Mouse (Mus musculus) midbrain, postnatal 0 days (tissue): ENCODE measurements around the gene Hint1. TPM values are rescaled to one million over a fixed set of nuclear protein-coding genes. Genes with fewer than 3 reads are reported as not detected.
A peak's percentile ranks its signal among the peaks of the same experiment; 100 is the strongest.

Experiments
- ATAC-seq: fragments of 200-750 bp; cut with Nextera tagmentation; 2 replicates; pipeline ENCODE4 v1.8.0; 2017; ENCODE audit warnings: moderate number of reproducible peaks, mild to moderate bottlenecking, moderate TSS enrichment, moderate library complexity; ENCODE audit not compliant: low FRiP score
- DNase-seq: peaks from one replicate; pipeline ENCODE4 v3.0.0-alpha.2; 2015; ENCODE audit warnings: low spot score
- H3K27ac ChIP-seq: fragments of 300-500 bp; sonication (generic); 2 replicates; pipeline ENCODE4 v1.5.1; 2014; ENCODE audit warnings: low read depth, mild to moderate bottlenecking, low read length, mixed read lengths
- H3K27me3 ChIP-seq: fragments of 300-500 bp; sonication (generic); 2 replicates; pipeline ENCODE4 v1.6.1; 2014; ENCODE audit warnings: low read length, control low read depth, mixed read lengths; ENCODE audit not compliant: insufficient read depth
- H3K36me3 ChIP-seq: fragments of 300-500 bp; sonication (generic); 2 replicates; pipeline ENCODE4 v1.6.1; 2014; ENCODE audit warnings: low read length, control low read depth, mixed read lengths; ENCODE audit not compliant: insufficient read depth
- H3K4me1 ChIP-seq: fragments of 300-500 bp; sonication (generic); 2 replicates; pipeline ENCODE4 v1.6.1; 2014; ENCODE audit warnings: mild to moderate bottlenecking, control low read depth, antibody characterized with exemption, low read length, mixed read lengths; ENCODE audit not compliant: insufficient read depth
- H3K4me2 ChIP-seq: fragments of 300-500 bp; sonication (generic); 2 replicates; pipeline ENCODE4 v1.6.1; 2014; ENCODE audit warnings: low read depth, mild to moderate bottlenecking, low read length, mixed read lengths; ENCODE audit not compliant: poor library complexity, severe bottlenecking
- H3K4me3 ChIP-seq: fragments of 300-500 bp; sonication (generic); 2 replicates; pipeline ENCODE4 v1.5.1; 2014; ENCODE audit warnings: low read depth, mild to moderate bottlenecking, low read length, moderate library complexity
- H3K9ac ChIP-seq: fragments of 300-500 bp; sonication (generic); replicated peaks from 2 replicates; pipeline ENCODE4 v1.6.1; 2014; ENCODE audit warnings: mild to moderate bottlenecking, low read length, moderate library complexity, mixed read lengths; ENCODE audit not compliant: poor library complexity, severe bottlenecking
- H3K9me3 ChIP-seq: fragments of 300-500 bp; sonication (generic); 2 replicates; pipeline ENCODE4 v1.6.1; 2016; ENCODE audit warnings: low read length, control low read depth
- CTCF ChIP-seq: IDR thresholded peaks from 2 replicates; pipeline ENCODE4 v1.5.1; 2016; ENCODE audit warnings: antibody characterized with exemption, mild to moderate bottlenecking
- WGBS: fragments of 180-500 bp; shearing (Covaris S2); extraction: QIAGEN DNeasy Blood & Tissue Kit; methylation state at CpG from one replicate; pipeline ENCODE4 v1.1.7; 2014; 5-methylcytosine and 5-hydroxymethylcytosine counted together
- polyA plus RNA-seq: library from polyadenylated mRNA; unstranded; fragments of >200 nt; fragmentation: Nextera tagmentation; extraction: Ambion mirVana; gene quantifications from 2 replicates; pipeline ENCODE4 v1.2.1, GENCODE M21; 2015
- total RNA-seq: library from RNA; depleted of rRNA; stranded (reverse); fragments of >200 nt; gene quantifications from 2 replicates; pipeline ENCODE4 v1.2.3, GENCODE M21; 2014

The Hint1 gene
- total and polyA plus RNA-seq, 2 experiments from 2014 or later = 475 to 1,130 TPM

DNA sequence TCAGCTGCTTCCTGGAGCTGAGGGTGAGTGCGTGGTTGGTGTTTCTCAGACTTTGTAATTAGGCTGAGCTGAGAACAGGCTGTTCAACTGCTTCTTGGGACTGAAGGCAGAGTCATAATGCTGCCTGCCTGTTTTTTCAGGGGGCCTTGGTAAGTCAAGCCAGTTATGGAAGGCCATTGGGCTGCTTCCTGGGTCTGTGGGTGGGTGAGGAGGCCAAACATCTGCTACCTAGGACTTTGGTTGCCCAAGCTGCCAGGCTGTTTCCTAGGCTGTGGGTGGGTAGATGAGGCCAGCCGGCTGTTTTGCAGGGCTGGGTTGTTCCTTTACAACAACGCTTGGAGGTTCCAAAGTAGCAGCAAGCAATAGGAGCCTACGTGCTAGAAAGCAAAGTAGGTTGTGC, 32.4 kb upstream of the Hint1 start:
- Histone ChIP-seq H3K9ac (no peak overlapping the region), H3K4me2 (no peak overlapping the region), H3K27me3 (no peaks in the 10 kb centered on the region), H3K4me1 (no peaks in the 10 kb centered on the region), H3K4me3 (no peak overlapping the region), H3K36me3 (no peaks in the 10 kb centered on the region), H3K9me3 (no peaks in the 10 kb centered on the region), H3K27ac (no peak overlapping the region)
- DNase-seq (no peak), ATAC-seq (no peak)
- no peak for TF ChIP-seq CTCF
- WGBS = 89% methylated on average over 4 of the region's 4 CpGs

DNA sequence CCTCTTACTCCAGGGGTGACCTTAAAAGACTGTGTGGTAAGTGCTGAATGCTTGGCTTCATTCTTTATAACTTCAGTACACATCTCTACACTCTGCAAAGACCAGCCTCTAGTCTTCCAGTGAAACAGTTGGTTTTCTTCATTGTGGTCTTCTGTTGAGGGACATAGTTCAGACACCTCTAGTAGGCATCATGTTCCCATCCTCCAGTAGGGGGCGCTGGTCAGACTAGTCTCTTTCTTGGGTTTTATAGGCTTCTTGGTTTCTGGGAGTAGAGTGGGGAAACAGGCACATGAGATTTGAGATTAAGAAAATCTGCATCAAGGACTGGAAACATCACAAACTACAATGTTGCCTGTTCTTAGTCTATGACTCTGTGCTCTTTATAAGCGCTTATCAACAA, 31.6 kb upstream of the Hint1 start:
- H3K36me3 ChIP-seq = no peaks in the 10 kb centered on the region
- H3K9ac ChIP-seq = no peak overlapping the region
- H3K27ac ChIP-seq = no peak overlapping the region
- DNase-seq (no peak), ATAC-seq (no peak)
- peak; percentile 32; the same call in 1 of the 2 replicates for TF ChIP-seq CTCF
- H3K9me3 ChIP-seq = no peaks in the 10 kb centered on the region
- H3K27me3 ChIP-seq = no peaks in the 10 kb centered on the region
- no peak overlapping the region for H3K4me2 ChIP-seq
- H3K4me3 ChIP-seq = no peak overlapping the region
- H3K4me1 ChIP-seq = no peaks in the 10 kb centered on the region
- WGBS = 61% methylated on average over 2 of the region's 2 CpGs

DNA sequence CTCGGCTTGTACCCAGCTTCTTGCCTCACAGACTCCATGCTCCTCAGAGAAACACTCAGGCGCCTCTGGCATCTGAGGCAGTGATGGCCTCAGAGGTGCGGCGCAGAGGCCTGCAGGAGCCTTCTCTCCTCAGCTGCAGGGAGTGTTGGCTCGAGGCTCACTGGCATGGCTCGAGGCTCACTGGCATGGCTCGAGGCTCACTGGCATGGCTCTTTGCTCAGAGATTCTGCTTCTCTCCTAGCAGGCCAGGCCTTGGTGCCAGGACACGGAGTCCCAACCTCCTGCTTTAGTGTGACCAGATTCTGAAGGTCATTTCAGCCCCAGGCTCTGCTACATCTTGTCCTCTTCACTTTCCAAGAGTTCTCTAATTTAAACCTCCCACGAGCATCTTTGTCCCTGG, 30.1 kb upstream of the Hint1 start:
- no peaks in the 10 kb centered on the region for H3K9me3 ChIP-seq
- H3K27ac ChIP-seq = no peak overlapping the region
- H3K36me3 ChIP-seq = no peaks in the 10 kb centered on the region
- no peaks in the 10 kb centered on the region for H3K27me3 ChIP-seq
- no peak for TF ChIP-seq CTCF
- no peaks in the 10 kb centered on the region for H3K4me1 ChIP-seq
- DNase-seq (no peak), ATAC-seq (no peak)
- no peak overlapping the region for H3K4me2 ChIP-seq
- no peak overlapping the region for H3K4me3 ChIP-seq
- H3K9ac ChIP-seq = no peak overlapping the region
- 79% methylated on average over 9 of the region's 9 CpGs for WGBS

DNA sequence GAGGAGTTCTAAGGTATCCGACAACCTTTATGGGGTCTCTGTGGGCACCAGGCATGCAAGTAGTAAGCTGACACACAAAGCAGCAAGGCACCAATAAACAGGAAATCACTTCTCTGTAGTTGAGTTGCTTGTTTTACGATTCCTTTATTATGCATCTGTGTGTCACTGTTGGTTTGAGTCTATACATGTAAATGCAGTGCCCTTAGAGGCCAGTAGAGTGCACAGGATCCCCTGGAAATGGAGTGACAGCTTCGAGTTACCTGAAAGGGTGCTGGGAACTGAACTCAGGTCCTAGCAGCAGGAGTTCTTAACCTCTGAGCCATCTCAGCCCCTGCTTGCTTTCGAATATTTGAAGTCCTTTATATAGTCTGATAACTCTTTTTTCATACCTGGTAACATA, 26.5 kb upstream of the Hint1 start:
- no peaks in the 10 kb centered on the region for H3K27me3 ChIP-seq
- H3K27ac ChIP-seq = no peak overlapping the region
- no peaks in the 10 kb centered on the region for H3K9me3 ChIP-seq
- no peak for TF ChIP-seq CTCF
- 89% methylated on average over 4 of the region's 4 CpGs for whole genome bisulfite sequencing
- no peaks in the 10 kb centered on the region for H3K4me1 ChIP-seq
- DNase-seq = no peak
- no peaks in the 10 kb centered on the region for H3K36me3 ChIP-seq
- ATAC-seq = no peak
- H3K4me2 ChIP-seq = no peak overlapping the region
- H3K4me3 ChIP-seq = no peak overlapping the region
- no peak overlapping the region for H3K9ac ChIP-seq

DNA sequence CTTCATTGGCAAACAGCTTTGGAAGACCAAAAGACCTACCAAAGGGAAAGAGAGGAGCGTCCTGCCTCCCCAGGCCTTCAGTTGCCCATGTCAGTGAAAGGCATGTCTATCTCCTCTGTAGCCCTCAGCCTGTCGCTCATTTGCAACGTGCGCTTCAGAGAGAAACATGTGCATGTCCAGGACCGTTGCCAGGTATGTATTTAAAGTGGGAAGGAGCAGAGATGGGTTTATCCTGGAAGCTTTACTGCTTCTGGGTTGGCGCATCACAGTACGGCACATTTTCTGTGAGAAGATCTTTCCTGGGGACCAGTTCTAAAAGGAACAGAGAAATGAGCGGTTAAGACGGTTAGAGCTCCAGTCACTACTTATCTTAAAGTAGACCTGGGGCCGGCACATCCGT, 25.3 kb upstream of the Hint1 start:
- no peak for ATAC-seq
- H3K9ac ChIP-seq = no peak overlapping the region
- no peaks in the 10 kb centered on the region for H3K36me3 ChIP-seq
- H3K4me3 ChIP-seq = no peak overlapping the region
- H3K27ac ChIP-seq = no peak overlapping the region
- H3K4me2 ChIP-seq = no peak overlapping the region
- WGBS = 93% methylated on average over 11 of the region's 11 CpGs
- no peak for DNase-seq
- no peak for TF ChIP-seq CTCF
- H3K9me3 ChIP-seq = no peaks in the 10 kb centered on the region
- no peaks in the 10 kb centered on the region for H3K4me1 ChIP-seq
- H3K27me3 ChIP-seq = no peaks in the 10 kb centered on the region

DNA sequence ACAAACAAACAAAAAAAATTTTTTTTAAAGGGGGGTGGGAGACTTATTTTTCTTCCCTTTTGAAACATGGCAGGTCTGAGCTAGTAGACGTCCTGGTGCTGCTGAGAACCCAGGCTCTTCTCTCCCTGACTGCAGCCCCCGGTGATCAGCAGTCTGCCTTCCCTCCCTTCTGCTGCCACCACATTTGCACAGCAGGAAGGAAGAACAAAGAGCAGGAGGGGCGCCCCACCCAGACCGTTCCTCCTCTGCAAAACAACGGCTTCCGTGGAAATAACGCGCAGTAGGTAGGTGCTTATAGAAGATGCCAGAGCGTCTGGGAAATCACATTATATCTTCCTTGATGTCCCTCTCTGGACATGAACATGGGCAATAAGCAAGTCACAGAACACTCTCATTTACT, 21.8 kb upstream of the Hint1 start:
- no peaks in the 10 kb centered on the region for H3K4me1 ChIP-seq
- ATAC-seq (no peak), DNase-seq (no peak)
- H3K9me3 ChIP-seq = no peaks in the 10 kb centered on the region
- no peak for TF ChIP-seq CTCF
- no peaks in the 10 kb centered on the region for H3K27me3 ChIP-seq
- no peaks in the 10 kb centered on the region for H3K36me3 ChIP-seq
- no peak overlapping the region for H3K27ac ChIP-seq
- no peak overlapping the region for H3K4me2 ChIP-seq
- no peak overlapping the region for H3K9ac ChIP-seq
- WGBS = 66% methylated on average over 9 of the region's 9 CpGs
- H3K4me3 ChIP-seq = no peak overlapping the region
